Mouse (Mus musculus) stomach, postnatal 0 days (tissue): ENCODE measurements around the gene Dnaja3.

Experiments used
- CTCF ChIP-seq: IDR thresholded peaks from 2 replicates; pipeline ENCODE4 v1.5.1; 2016; ENCODE audit warnings: antibody characterized with exemption, low read depth, mild to moderate bottlenecking, moderate library complexity
- EP300 ChIP-seq: optimal IDR thresholded peaks from 2 replicates; pipeline ENCODE3; 2016; ENCODE audit warnings: antibody characterized with exemption

- TF ChIP-seq EP300, result no peak
- no peak for TF ChIP-seq CTCF
Measured at GRCm38 (mm10) chr16:4590236-4590635, 49.6 kb upstream of the Dnaja3 start.
